Mouse (Mus musculus) CH12.LX (cell line): Measurements from ENCODE around the gene H2-DMa. TPM values are rescaled to one million over a fixed set of nuclear protein-coding genes. Genes with fewer than 3 reads are reported as not detected.

Experiments
- DNase-seq: peaks from one replicate; pipeline ENCODE4 v3.0.0-alpha.2; 2013; ENCODE audit errors: extremely low read depth
- H3K27ac ChIP-seq: 2 replicates; pipeline ENCODE4 v1.5.1; 2012; ENCODE audit warnings: low read depth, mild to moderate bottlenecking, control low read depth, moderate library complexity; ENCODE audit not compliant: insufficient read depth
- H3K27me3 ChIP-seq: replicated peaks from 2 replicates; pipeline ENCODE3; 2012; ENCODE audit warnings: inconsistent platforms
- H3K36me3 ChIP-seq, 2 experiments: replicated peaks in 1 of 2; 2 replicates each; pipeline versions ENCODE3 to v1.6.1; 2012; ENCODE audit warnings: inconsistent platforms in 1 of 2, low read length in 1 of 2, mild to moderate bottlenecking in 1 of 2, mixed read lengths in 1 of 2, moderate library complexity in 1 of 2; ENCODE audit not compliant: control insufficient read depth in 1 of 2, insufficient read depth in 1 of 2
- H3K4me1 ChIP-seq, 2 experiments: 2 replicates each; pipeline ENCODE4 v1.6.1; 2012; ENCODE audit warnings: inconsistent platforms in 1 of 2, moderate library complexity in 1 of 2; ENCODE audit not compliant: insufficient read depth in 2 of 2, control insufficient read depth in 1 of 2
- H3K4me2 ChIP-seq: 2 replicates; pipeline ENCODE4 v1.6.1; 2012; ENCODE audit warnings: low read depth, mild to moderate bottlenecking, control low read depth; ENCODE audit not compliant: poor library complexity, insufficient read depth, severe bottlenecking
- H3K4me3 ChIP-seq, 3 experiments: fragments of 150-350 bp in 1 of 3; sonication (generic) in 1 of 3; replicated peaks in 1 of 3; 2 replicates each; pipeline versions ENCODE3 to v1.5.1; 2011 to 2012; ENCODE audit warnings: low read depth in 2 of 3, low read length in 2 of 3, mild to moderate bottlenecking in 2 of 3, moderate library complexity in 2 of 3, control low read depth in 1 of 3, improper control_type of control experiment in 1 of 3, inconsistent platforms in 1 of 3, mixed read lengths in 1 of 3; ENCODE audit not compliant: poor library complexity in 1 of 3
- H3K79me2 ChIP-seq: replicated peaks from 2 replicates; pipeline ENCODE4 v1.6.1; 2012; ENCODE audit warnings: mild to moderate bottlenecking, moderate library complexity; ENCODE audit not compliant: control insufficient read depth, poor library complexity, insufficient read depth, severe bottlenecking; ENCODE audit errors: extremely low read depth
- H3K9ac ChIP-seq: 2 replicates; pipeline ENCODE4 v1.6.1; 2012; ENCODE audit warnings: low read depth, mild to moderate bottlenecking, control low read depth, moderate library complexity; ENCODE audit not compliant: insufficient read depth
- H3K9me3 ChIP-seq: replicated peaks from 2 replicates; pipeline ENCODE3; 2012; ENCODE audit warnings: low read length, inconsistent platforms, mixed read lengths
- CTCF ChIP-seq, 2 experiments: IDR thresholded peaks in 1 of 2; conservative IDR thresholded peaks in 1 of 2; 2 replicates each; pipeline ENCODE4 v1.5.1; 2011 to 2012; ENCODE audit warnings: low read depth in 2 of 2, low read length in 2 of 2, improper control_type of control experiment in 1 of 2, inconsistent platforms in 1 of 2, mild to moderate bottlenecking in 1 of 2, moderate library complexity in 1 of 2
- EP300 ChIP-seq: IDR thresholded peaks from 2 replicates; pipeline ENCODE4 v1.6.1; 2011; ENCODE audit warnings: low read length, improper control_type of control experiment
- HCFC1 ChIP-seq: IDR thresholded peaks from 2 replicates; pipeline ENCODE4 v1.6.1; 2012; ENCODE audit warnings: low read depth, mild to moderate bottlenecking, inconsistent platforms, low read length, improper control_type of control experiment
- KAT2A ChIP-seq: IDR thresholded peaks from 2 replicates; pipeline ENCODE4 v1.6.1; 2012; ENCODE audit warnings: low read length, improper control_type of control experiment, inconsistent platforms; ENCODE audit not compliant: insufficient replicate concordance
- MAZ ChIP-seq: IDR thresholded peaks from 2 replicates; pipeline ENCODE4 v1.6.1; 2012; ENCODE audit warnings: low read depth, mild to moderate bottlenecking, inconsistent platforms, low read length, improper control_type of control experiment, moderate library complexity
- MEF2A ChIP-seq: IDR thresholded peaks from 2 replicates; pipeline ENCODE4 v1.6.1; 2014; ENCODE audit warnings: low read depth, mild to moderate bottlenecking, inconsistent platforms, low read length, improper control_type of control experiment, borderline replicate concordance
- MXI1 ChIP-seq: IDR thresholded peaks from 2 replicates; pipeline ENCODE4 v1.6.1; 2011; ENCODE audit warnings: mild to moderate bottlenecking, low read depth, low read length, improper control_type of control experiment
- NELFE ChIP-seq: IDR thresholded peaks from 2 replicates; pipeline ENCODE4 v1.6.1; 2011; ENCODE audit warnings: low read depth, low read length, improper control_type of control experiment
- NRF1 ChIP-seq: IDR thresholded peaks from 2 replicates; pipeline ENCODE4 v1.6.1; 2014; ENCODE audit warnings: low read depth, mild to moderate bottlenecking, inconsistent platforms, low read length, improper control_type of control experiment, moderate library complexity
- RAD21 ChIP-seq: IDR thresholded peaks from 2 replicates; pipeline ENCODE4 v1.6.1; 2011; ENCODE audit warnings: low read depth, mild to moderate bottlenecking, low read length, improper control_type of control experiment, moderate library complexity
- SMC3 ChIP-seq: IDR thresholded peaks from 2 replicates; pipeline ENCODE4 v1.6.1; 2011; ENCODE audit warnings: low read depth, low read length, improper control_type of control experiment
- TBP ChIP-seq: conservative IDR thresholded peaks from 2 replicates; pipeline ENCODE4 v1.6.1; 2011; ENCODE audit warnings: low read depth, low read length, improper control_type of control experiment
- TCF12 ChIP-seq: IDR thresholded peaks from 2 replicates; pipeline ENCODE4 v1.6.1; 2014; ENCODE audit warnings: low read depth, mild to moderate bottlenecking, inconsistent platforms, low read length, improper control_type of control experiment
- UBTF ChIP-seq: IDR thresholded peaks from 2 replicates; pipeline ENCODE4 v1.6.1; 2012; ENCODE audit warnings: low read depth, mild to moderate bottlenecking, inconsistent platforms, low read length, improper control_type of control experiment, moderate library complexity
- ZC3H11A ChIP-seq: IDR thresholded peaks from 2 replicates; pipeline ENCODE4 v1.6.1; 2012; ENCODE audit warnings: low read depth, mild to moderate bottlenecking, inconsistent platforms, low read length, improper control_type of control experiment
- ZMIZ1 ChIP-seq: IDR thresholded peaks from 2 replicates; pipeline ENCODE4 v1.6.1; 2012; ENCODE audit warnings: low read depth, mild to moderate bottlenecking, inconsistent platforms, low read length, improper control_type of control experiment
- dilution Hi-C: fragments of 300-500 bp; cut with MboI; formaldehyde crosslinking; loops from 2 replicates; pipeline ENCODE4 v1.14.3; 2020; ENCODE audit warnings: low sequenced_read_pairs; ENCODE audit not compliant: extremely low pct_unique_long_range_greater_than_20kb, extremely low pct_ligation_motif_present
- in situ Hi-C: fragments of 300-500 bp; cut with MboI; formaldehyde crosslinking; loops from 3 replicates; pipeline ENCODE4 v1.14.3; 2019; ENCODE audit warnings: low sequenced_read_pairs, low pct_ligation_motif_present, low pct_unique_long_range_greater_than_20kb, mixed read lengths
- polyA plus RNA-seq: library from polyadenylated mRNA; unstranded; fragments of >175 nt; gene quantifications from 2 replicates; pipeline ENCODE4 v1.2.1, GENCODE M21; 2012; ENCODE audit warnings: low read depth; ENCODE audit not compliant: insufficient read length
- total RNA-seq, 2 experiments: library from RNA; depleted of rRNA; stranded (reverse); fragments of 300-350 nt in 1 of 2; fragments of >200 nt in 1 of 2; gene quantifications; 2 replicates each; pipeline ENCODE4 v1.2.3; 2012 to 2014

Gene H2-DMa
- total and polyA plus RNA-seq, 3 experiments: 67.7 to 119 (median 112) TPM

- peaks cover 3 to 22% of the 10 kb centered on the region in 2 experiments; a peak in 3 of 4 replicates for H3K4me1 ChIP-seq
- H3K9ac ChIP-seq: peak overlapping the region; percentile 22; the same call in 1 of the 2 replicates
- H3K4me3 ChIP-seq: peak overlapping the region in 1 of 3 experiments; percentile 26
- DNase-seq: peak; percentile 89
- no peak overlapping the region for H3K27ac ChIP-seq
- H3K79me2 ChIP-seq: no peaks in the 10 kb centered on the region
- H3K27me3 ChIP-seq: peaks cover 4% of the 10 kb centered on the region
- TF ChIP-seq TBP (no peak), EP300 (no peak), MXI1 (0 out of 2 replicates have a peak, but pooled peaks have one; percentile 33), ZC3H11A (peak; percentile 35), CTCF (conservative IDR thresholded peaks at IDR 0.05 in 1 of 2, IDR thresholded peaks at IDR 0.05 in 1 of 2; ENCODE audit: low read depth in 2 of 2, low read length in 2 of 2) (peak; percentile 55 to 85), ZMIZ1 (no peak), SMC3 (peak; percentile 77), TCF12 (0 out of 2 replicates have a peak, but pooled peaks have one; percentile 26), RAD21 (peak; percentile 84), NELFE (no peak), UBTF (no peak), MEF2A (peak; percentile 27; the same call in 1 of the 2 replicates), KAT2A (no peak)
- H3K4me2 ChIP-seq: peak overlapping the region; percentile 92
- H3K36me3 ChIP-seq: no peaks in the 10 kb centered on the region
- in situ Hi-C loops (no loop called here), dilution Hi-C loops (no loop called here)
- peaks cover 2% of the 10 kb centered on the region for H3K9me3 ChIP-seq
Observed at GRCm38 (mm10) chr17:34077549-34077948, 41.8 kb upstream of the H2-DMa start.

GRCm38 (mm10) chr17:34078148-34078547, 41.2 kb upstream of the H2-DMa start:
- no peak for TF ChIP-seq MAZ
- Histone ChIP-seq H3K27me3 (peaks cover 4% of the 10 kb centered on the region), H3K27ac (no peak overlapping the region), H3K4me2 (peak overlapping the region; percentile 92), H3K9ac (peak overlapping the region; percentile 22; the same call in 1 of the 2 replicates), H3K4me1 (peaks cover 3 to 22% of the 10 kb centered on the region in 2 experiments; a peak in 3 of 4 replicates), H3K36me3 (no peaks in the 10 kb centered on the region), H3K4me3 (peak overlapping the region in 1 of 3 experiments; percentile 31), H3K9me3 (peaks cover 2% of the 10 kb centered on the region), H3K79me2 (no peaks in the 10 kb centered on the region)
- no peak for DNase-seq
- in situ Hi-C loops: no loop called here
- dilution Hi-C loops: no loop called here

GRCm38 (mm10) chr17:34079002-34079401, 40.3 kb upstream of the H2-DMa start:
- no peak overlapping the region for H3K9ac ChIP-seq
- H3K4me2 ChIP-seq: no peak overlapping the region
- H3K36me3 ChIP-seq: no peaks in the 10 kb centered on the region
- TF ChIP-seq NRF1 (0 out of 2 replicates have a peak, but pooled peaks have one; percentile 1), HCFC1 (no peak)
- dilution Hi-C loops (no loop called here), in situ Hi-C loops (no loop called here)
- no peaks in the 10 kb centered on the region for H3K79me2 ChIP-seq
- H3K4me3 ChIP-seq: no peak overlapping the region
- DNase-seq: no peak
- peaks cover 2% of the 10 kb centered on the region for H3K9me3 ChIP-seq
- no peak overlapping the region for H3K27ac ChIP-seq
- H3K4me1 ChIP-seq: peaks cover 3 to 22% of the 10 kb centered on the region in 2 experiments; a peak in 3 of 4 replicates
- H3K27me3 ChIP-seq: peaks cover 4% of the 10 kb centered on the region
